Mouse (Mus musculus): ENCODE data around the gene Slc44a4.

DNA sequence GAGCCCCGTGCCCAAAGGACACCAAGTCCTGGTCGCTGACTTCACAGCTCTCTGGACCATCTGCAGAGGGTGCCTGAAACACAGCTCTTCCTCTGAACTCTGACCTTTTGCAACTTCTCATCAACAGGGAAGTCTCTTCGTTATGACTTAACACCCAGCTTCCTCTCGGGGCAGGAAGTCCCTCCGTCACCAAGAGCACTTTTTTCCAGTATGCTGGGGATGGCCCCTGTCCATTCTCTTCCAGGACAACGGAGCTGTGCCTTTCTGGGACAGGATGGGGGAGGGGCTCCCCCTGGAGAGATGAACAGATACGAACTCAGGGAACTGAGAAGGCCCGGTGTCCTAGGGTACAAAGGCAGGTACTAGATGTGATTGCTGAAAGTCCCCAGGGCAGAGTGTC, 20.6 kb downstream of the Slc44a4 start:
- TF ChIP-seq CTCF (IDR thresholded peaks at IDR 0.05; ENCODE audit: low read depth, low read length) (no peak), POLR2A (IDR thresholded peaks at IDR 0.05; ENCODE audit: borderline replicate concordance, low read depth, low read length) (no peak)
